Mouse (Mus musculus): ENCODE measurements around the gene Omt2b.
"Not testable (repeated sequence)": the region's sequence is repeated elsewhere in the genome, so short reads cannot be mapped to it uniquely, and the experiment has no call there.

Omt2b gene

GRCm38 (mm10) chr9:78327289-78327688 lies at the start of gene Omt2b:
Gene Omt2b (plus strand): TSS chr9:78327589.
- DNase-seq (ENCODE audit: low read depth), result not testable (repeated sequence)

DNA sequence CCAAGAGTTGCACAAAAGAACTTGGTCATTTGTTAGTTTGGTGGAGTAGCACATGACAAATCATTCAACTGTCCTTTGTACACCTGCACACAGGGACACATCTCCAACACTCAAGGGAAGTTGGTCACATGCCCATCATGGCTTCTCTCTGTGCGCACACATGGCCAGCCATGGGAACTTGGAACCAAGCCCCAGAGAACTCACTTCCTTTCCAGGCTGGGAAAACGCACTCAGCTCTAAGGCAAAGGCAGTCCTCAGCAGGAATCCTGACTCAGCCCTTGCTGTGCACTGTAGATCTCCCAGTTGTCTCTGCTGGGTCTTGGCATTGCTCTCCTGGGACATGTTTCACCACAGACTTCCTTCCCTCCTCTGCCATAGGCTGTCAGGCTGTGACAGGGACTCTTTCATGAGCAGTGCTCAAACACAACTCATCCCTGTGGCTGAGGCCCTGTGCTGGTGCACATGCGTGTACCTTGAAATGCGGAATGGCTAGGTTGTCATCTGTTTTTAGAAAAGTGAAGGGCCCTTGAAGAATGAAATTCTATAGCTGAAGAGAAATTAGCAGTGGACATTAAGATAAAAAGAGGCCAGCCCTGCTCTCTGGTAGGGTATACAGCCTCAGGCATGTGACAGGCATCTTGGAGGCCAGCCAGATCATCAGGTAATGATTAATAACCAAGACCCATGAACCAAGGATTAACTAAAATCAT lies 45.2 kb upstream of the Omt2b start:
- DNase-seq (ENCODE audit: low read depth), result peak; percentile 79

DNA sequence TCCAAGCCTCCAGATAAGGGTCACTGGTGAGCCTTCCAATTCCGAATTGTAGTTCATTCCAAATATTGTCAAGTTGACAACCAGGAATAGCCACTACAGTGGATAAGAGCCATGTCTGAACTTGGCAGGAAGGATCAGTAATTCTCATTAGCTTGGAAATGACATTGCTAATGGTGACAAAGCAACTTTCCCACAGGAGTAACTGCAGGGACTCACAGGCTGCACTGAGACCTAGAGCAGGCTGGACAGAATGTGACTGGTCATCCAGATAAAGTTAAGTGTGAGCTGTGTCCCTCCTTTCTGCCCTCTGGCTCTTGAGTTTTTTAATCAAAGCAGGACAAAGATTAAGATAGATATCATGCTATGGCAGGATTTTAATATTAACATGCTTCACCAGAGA lies 38.3 kb upstream of the Omt2b start:
- not testable (repeated sequence) for DNase-seq (ENCODE audit: low read depth)

GRCm38 (mm10) chr9:78289723-78290122 lies 37.7 kb upstream of the Omt2b start, which contains the start of gene Gm10639:
Gene Gm10639 (plus strand): TSS chr9:78289923.
- not testable (repeated sequence) for DNase-seq (ENCODE audit: low read depth)

DNA sequence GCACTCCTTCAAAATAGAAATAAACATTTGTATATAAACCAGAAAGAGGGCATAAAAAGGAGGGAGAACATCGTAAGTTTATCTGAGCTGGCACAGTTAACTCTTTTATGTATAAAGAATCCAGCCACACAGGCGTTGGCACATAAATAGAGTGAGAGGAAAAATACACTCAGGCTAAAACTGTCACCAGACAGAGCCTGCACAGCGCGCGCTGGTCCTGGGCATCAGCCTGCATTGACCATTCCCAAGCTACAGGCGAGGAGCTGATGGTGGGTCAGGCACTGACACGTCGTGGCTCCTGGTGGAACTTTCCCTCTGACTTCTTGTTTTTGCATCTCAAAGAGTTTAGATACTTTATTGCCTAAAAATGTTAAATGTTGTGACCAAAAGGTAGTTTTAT lies 34.9 kb upstream of the Omt2b start:
- not testable (repeated sequence) for DNase-seq (ENCODE audit: low read depth)

GRCm38 (mm10) chr9:78293683-78294082 lies 33.7 kb upstream of the Omt2b start:
- not testable (repeated sequence) for DNase-seq (ENCODE audit: low read depth)

DNA sequence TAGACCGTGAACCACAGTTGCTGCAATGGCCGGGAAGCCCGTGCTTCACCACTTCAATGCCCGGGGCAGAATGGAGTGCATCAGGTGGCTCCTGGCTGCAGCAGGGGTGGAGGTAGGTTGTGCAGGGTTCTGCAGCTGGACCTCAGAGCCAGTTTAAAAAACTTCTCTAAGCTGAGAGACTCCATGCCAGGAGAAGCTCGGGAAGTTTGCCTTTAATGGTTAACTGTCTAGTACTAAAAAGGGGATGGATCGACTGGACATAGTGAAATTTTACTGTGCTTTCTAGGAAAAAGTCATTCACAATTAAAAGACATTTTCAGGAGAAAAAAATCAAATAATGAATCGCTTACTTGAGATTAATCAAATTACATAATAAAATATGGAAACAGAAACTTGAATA lies 32.6 kb upstream of the Omt2b start:
- DNase-seq (ENCODE audit: low read depth), result not testable (repeated sequence)

- DNase-seq (ENCODE audit: low read depth), result peak; percentile 73
These were observed 31.3 kb upstream of the Omt2b start for GRCm38 (mm10) chr9:78296089-78296488.

- peak; percentile 31 for DNase-seq (ENCODE audit: low read depth)
These were observed 29.2 kb upstream of the Omt2b start for GRCm38 (mm10) chr9:78298232-78298631.

DNA sequence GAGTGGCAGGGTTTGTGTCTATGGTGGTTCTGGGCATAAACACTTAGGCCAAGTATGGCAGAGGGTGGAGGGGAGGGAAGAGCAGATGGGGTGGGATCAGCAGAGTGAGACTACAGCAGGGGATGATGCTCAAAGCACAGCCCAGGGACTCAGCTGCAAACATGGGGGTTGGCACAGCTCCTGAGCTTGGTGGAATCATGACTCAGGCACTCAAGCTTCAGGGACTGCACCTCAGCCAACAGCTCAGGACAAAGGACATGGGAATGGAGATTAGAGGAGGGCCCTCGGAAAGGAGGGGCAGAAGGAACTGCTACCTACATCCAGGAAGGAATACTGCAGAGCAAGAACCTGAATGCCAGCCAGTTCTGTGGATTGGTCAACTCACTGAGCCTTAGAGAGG lies 28.2 kb upstream of the Omt2b start:
- DNase-seq (ENCODE audit: low read depth), result peak; percentile 40

- peak; percentile 14 for DNase-seq (ENCODE audit: low read depth)
These were observed 19.3 kb upstream of the Omt2b start for GRCm38 (mm10) chr9:78308122-78308521.

DNA sequence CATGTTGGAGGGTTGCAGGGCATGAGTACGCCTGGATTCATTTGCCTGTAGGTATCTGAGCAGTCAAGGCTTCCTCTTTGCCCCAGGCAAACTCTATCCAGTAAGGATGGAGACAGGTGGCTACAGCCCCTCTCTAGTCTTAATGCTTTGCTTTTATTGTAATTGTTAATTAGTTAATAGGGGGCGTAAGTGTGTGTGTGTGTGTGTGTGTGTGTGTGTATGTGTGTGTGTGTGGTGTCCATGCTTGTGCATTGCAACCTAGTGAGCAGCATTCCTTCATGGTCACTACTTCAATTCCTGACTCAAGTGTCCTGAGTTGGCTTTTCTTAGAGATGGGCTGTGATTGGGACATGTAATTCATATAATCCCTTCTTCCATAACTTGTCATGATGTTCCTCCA lies 12.7 kb upstream of the Omt2b start, which contains the start of gene Omt2a:
Gene Omt2a (minus strand): TSS at position 101 of the 400 bp plus-strand sequence.
- DNase-seq (ENCODE audit: low read depth), result no peak

GRCm38 (mm10) chr9:78319499-78319898 lies 7.9 kb upstream of the Omt2b start:
- peak; percentile 12 for DNase-seq (ENCODE audit: low read depth)

DNA sequence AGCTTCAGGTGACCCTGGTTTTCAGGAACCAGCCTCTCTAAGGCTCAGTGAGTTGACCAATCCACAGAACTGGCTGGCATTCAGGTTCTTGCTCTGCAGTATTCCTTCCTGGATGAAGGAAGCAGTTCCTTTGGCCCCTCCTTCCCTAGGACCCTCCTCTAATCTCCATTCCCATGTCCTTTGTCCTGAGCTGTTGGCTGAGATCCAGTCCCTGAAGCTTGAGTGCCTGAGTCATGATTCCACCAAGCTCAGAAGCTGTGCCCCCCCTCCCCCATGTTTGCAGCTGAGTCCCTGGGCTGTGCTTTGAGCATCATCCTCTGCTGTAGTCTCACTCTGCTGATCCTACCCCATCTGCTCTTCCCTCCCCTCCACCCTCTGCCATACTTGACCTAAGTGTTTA lies 9.7 kb downstream of the Omt2b start:
- DNase-seq (ENCODE audit: low read depth), result peak; percentile 18

DNA sequence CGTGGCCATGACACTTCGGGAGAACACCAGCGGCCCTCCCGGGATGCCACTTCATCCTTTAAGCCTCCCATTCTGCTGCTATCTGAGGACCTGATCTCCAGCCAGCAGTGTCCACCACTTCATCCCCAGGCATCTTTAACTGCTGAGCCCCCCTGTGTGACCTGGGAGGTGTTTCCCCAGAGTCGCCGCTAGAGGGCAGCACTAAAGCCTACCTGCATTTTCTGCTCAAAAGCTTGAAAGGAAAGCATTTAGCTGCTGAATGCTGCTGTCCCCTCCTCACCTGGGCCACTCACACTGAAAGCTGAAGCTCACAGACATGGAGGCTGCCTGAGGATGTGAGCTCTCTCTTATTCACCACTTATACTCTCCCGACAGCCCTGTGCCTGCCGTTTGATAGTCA lies 12.9 kb downstream of the Omt2b start:
- peak; percentile 62 for DNase-seq (ENCODE audit: low read depth)

- DNase-seq (ENCODE audit: low read depth), result not testable (repeated sequence)
These were observed 15.1 kb downstream of the Omt2b start for GRCm38 (mm10) chr9:78342494-78342893.

- DNase-seq (ENCODE audit: low read depth), result not testable (repeated sequence)
These were observed 15.7 kb downstream of the Omt2b start for GRCm38 (mm10) chr9:78343055-78343454.

- not testable (repeated sequence) for DNase-seq (ENCODE audit: low read depth)
These were observed 17.8 kb downstream of the Omt2b start for GRCm38 (mm10) chr9:78345235-78345634.

DNA sequence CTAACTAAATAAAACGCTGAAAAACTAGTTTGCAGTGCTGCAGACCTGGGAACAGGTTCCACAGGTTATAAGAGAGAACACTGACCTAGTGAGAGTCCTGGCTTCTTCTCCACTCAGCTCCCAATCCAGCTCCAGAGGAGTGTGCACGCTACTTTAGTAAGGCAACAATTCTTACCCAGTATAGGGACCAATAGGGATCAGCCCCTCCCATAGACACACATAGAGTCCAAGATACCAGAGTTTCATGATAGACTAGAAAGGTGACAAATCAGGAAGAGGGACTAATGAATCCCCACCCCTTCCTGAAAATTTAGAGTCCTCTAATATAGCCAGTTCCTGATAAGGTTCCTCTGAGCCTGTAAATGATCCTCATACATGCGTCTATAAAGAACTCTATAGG lies 19.6 kb downstream of the Omt2b start:
- no peak for DNase-seq (ENCODE audit: low read depth)

DNA sequence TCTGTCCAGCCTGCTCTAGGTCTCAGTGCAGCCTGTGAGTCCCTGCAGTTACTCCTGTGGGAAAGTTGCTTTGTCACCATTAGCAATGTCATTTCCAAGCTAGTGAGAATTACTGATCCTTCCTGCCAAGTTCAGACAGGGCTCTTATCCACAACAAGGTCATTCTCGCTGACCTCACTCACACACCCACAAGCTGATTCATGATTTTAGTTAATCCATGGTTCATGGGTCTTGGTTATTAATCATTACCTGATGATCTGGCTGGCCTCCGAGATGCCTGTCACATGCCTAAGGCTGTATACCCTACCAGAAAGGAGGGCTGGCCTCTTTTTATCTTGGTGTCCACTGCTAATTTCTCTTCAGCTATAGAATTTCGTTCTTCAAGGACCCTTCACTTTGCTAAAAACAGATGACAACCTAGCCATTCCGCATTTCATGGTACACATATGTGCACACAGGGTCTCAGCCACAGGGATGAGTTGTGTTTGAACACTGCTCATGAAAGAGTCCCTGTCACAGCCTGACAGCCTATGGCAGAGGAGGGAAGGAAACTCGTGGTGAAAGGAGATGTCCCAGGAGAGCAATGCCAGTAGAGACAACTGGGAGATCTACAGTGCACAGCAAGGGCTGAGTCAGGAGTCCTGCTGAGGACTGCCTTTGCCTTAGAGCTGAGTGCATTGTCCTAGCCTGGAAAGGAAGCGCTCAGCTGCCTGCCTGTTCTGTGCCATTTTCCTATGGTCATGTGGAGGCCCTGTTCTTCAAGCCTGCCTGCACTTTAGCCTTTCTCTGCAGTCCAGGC lies 21.0 kb downstream of the Omt2b start:
- DNase-seq (ENCODE audit: low read depth), result peak; percentile 19

DNA sequence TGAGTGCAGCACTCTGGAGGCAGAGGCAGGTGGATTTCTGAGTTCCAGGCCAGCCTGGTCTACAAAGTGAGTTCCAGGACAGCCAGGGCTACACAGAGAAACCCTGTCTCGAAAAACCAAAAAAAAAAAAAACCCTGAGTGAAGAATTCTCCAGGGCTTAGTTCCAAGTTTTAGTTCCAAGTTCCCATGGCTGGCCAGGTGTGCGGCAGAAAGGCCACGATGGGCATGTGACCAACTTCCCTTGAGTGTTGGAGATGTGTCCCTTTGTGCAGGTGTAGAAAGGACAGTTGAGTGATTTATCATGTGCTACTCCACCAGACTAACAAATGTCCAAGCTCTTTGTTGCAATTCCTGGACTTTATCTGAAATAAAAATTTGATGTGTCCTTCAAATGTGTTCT lies 21.8 kb downstream of the Omt2b start:
- DNase-seq (ENCODE audit: low read depth), result not testable (repeated sequence)

DNA sequence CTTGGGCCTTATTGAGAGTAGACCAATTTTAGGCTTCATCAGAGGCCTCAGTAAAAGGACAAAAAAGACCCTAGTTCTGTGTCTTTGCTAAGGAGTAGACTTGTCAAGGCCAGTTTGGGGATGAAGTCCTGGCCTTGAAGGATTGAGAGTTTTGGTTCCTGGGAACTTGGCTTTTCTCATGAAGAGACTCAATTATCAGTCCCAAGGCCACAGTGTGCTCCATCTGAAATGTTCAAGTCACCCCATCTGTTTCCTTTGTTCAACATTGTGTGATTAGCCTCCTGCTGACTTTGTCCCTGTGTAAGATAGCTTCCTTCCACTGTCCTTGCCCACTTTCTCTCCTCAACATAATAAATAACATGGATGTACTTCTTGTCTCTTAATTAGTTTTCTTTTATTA lies 22.6 kb downstream of the Omt2b start:
- DNase-seq (ENCODE audit: low read depth), result not testable (repeated sequence)
